Mouse (Mus musculus) neural tube, embryonic 11.5 days (tissue): ENCODE results near the gene Slc28a3. TPM values are rescaled to one million over a fixed set of nuclear protein-coding genes. Genes with fewer than 3 reads are reported as not detected.

Experiments
- ATAC-seq: fragments of 200-750 bp; cut with Nextera tagmentation; 2 replicates; pipeline ENCODE4 v1.8.0; 2017; ENCODE audit warnings: moderate number of reproducible peaks, mild to moderate bottlenecking, moderate TSS enrichment, moderate library complexity; ENCODE audit not compliant: insufficient read depth, low FRiP score, low TSS enrichment
- DNase-seq: peaks from one replicate; pipeline ENCODE4 v3.0.0-alpha.2; 2015; ENCODE audit warnings: low spot score
- H3K27ac ChIP-seq: fragments of 300-500 bp; sonication (generic); 2 replicates; pipeline ENCODE4 v1.5.1; 2014; ENCODE audit warnings: low read depth, mild to moderate bottlenecking, low read length
- H3K27me3 ChIP-seq: fragments of 300-500 bp; sonication (generic); 2 replicates; pipeline ENCODE4 v1.6.1; 2014; ENCODE audit warnings: mild to moderate bottlenecking, low read length, mixed read lengths; ENCODE audit not compliant: control insufficient read depth, insufficient read depth
- H3K36me3 ChIP-seq: fragments of 300-500 bp; sonication (generic); 2 replicates; pipeline ENCODE4 v1.6.1; 2014; ENCODE audit warnings: mild to moderate bottlenecking, low read length, moderate library complexity, mixed read lengths; ENCODE audit not compliant: control insufficient read depth, insufficient read depth
- H3K4me1 ChIP-seq: fragments of 300-500 bp; sonication (generic); 2 replicates; pipeline ENCODE4 v1.6.1; 2014; ENCODE audit warnings: low read length, mixed read lengths; ENCODE audit not compliant: control insufficient read depth, insufficient read depth
- H3K4me2 ChIP-seq: fragments of 300-500 bp; sonication (generic); 2 replicates; pipeline ENCODE4 v1.6.1; 2014; ENCODE audit warnings: low read depth, mild to moderate bottlenecking, moderate library complexity
- H3K4me3 ChIP-seq: fragments of 300-500 bp; sonication (generic); 2 replicates; pipeline ENCODE4 v1.5.1; 2014; ENCODE audit warnings: low read depth, low read length
- H3K9ac ChIP-seq: fragments of 300-500 bp; sonication (generic); 2 replicates; pipeline ENCODE4 v1.6.1; 2014; ENCODE audit warnings: mild to moderate bottlenecking, low read length
- H3K9me3 ChIP-seq: fragments of 300-500 bp; sonication (generic); 2 replicates; pipeline ENCODE4 v1.6.1; 2016; ENCODE audit warnings: low read length; ENCODE audit not compliant: control insufficient read depth
- WGBS: fragments of 180-500 bp; shearing (Covaris S2); extraction: QIAGEN DNeasy Blood & Tissue Kit; methylation state at CpG from one replicate; pipeline ENCODE4 v1.1.7; 2014; 5-methylcytosine and 5-hydroxymethylcytosine counted together
- polyA plus RNA-seq: library from polyadenylated mRNA; unstranded; fragments of >200 nt; fragmentation: Nextera tagmentation; extraction: Ambion mirVana; gene quantifications from 2 replicates; pipeline ENCODE4 v1.2.1, GENCODE M21; 2014

Gene Slc28a3
- polyA plus RNA-seq, 1 experiment from 2014 or later: not detected

GRCm38 (mm10) chr13:58523011-58523760 is 87.5 kb downstream of the Slc28a3 start:
- WGBS: 30% methylated on average over 20 of the region's 20 CpGs
- Histone ChIP-seq H3K4me3 (no peak overlapping the region), H3K9ac (no peak overlapping the region), H3K36me3 (no peaks in the 10 kb centered on the region), H3K4me2 (no peak overlapping the region), H3K9me3 (no peaks in the 10 kb centered on the region), H3K27ac (no peak overlapping the region), H3K27me3 (no peaks in the 10 kb centered on the region), H3K4me1 (no peaks in the 10 kb centered on the region)
- DNase-seq (peak; percentile 35), ATAC-seq (no peak)

GRCm38 (mm10) chr13:58521331-58522030 is 89.2 kb downstream of the Slc28a3 start:
- Histone ChIP-seq H3K4me1 (no peaks in the 10 kb centered on the region), H3K27me3 (no peaks in the 10 kb centered on the region), H3K4me2 (no peak overlapping the region), H3K9me3 (no peaks in the 10 kb centered on the region), H3K27ac (no peak overlapping the region), H3K36me3 (no peaks in the 10 kb centered on the region), H3K9ac (no peak overlapping the region), H3K4me3 (no peak overlapping the region)
- DNase-seq: no peak
- 93% methylated on average over 9 of the region's 9 CpGs for WGBS
- ATAC-seq: no peak

- Histone ChIP-seq H3K9ac (no peak overlapping the region), H3K27me3 (no peaks in the 10 kb centered on the region), H3K4me1 (no peaks in the 10 kb centered on the region), H3K4me2 (no peak overlapping the region), H3K27ac (no peak overlapping the region), H3K36me3 (no peaks in the 10 kb centered on the region), H3K4me3 (no peak overlapping the region), H3K9me3 (no peaks in the 10 kb centered on the region)
- 67% methylated on average over 7 of the region's 7 CpGs for WGBS
- DNase-seq: no peak
- no peak for ATAC-seq
Observed at GRCm38 (mm10) chr13:58520580-58521330, 89.9 kb downstream of the Slc28a3 start.

GRCm38 (mm10) chr13:58520028-58520427 is 90.6 kb downstream of the Slc28a3 start:
- 88% methylated on average over 9 of the region's 9 CpGs for WGBS
- H3K4me1 ChIP-seq: no peaks in the 10 kb centered on the region
- H3K9me3 ChIP-seq: no peaks in the 10 kb centered on the region
- no peak overlapping the region for H3K9ac ChIP-seq
- DNase-seq (no peak), ATAC-seq (no peak)
- H3K27ac ChIP-seq: no peak overlapping the region
- no peaks in the 10 kb centered on the region for H3K27me3 ChIP-seq
- H3K4me2 ChIP-seq: no peak overlapping the region
- no peaks in the 10 kb centered on the region for H3K36me3 ChIP-seq
- no peak overlapping the region for H3K4me3 ChIP-seq

- H3K9ac ChIP-seq: no peak overlapping the region
- 90% methylated on average over 4 of the region's 4 CpGs for WGBS
- no peaks in the 10 kb centered on the region for H3K9me3 ChIP-seq
- H3K4me2 ChIP-seq: no peak overlapping the region
- H3K4me3 ChIP-seq: no peak overlapping the region
- no peak overlapping the region for H3K27ac ChIP-seq
- no peak for ATAC-seq
- DNase-seq: no peak
- no peaks in the 10 kb centered on the region for H3K36me3 ChIP-seq
- no peaks in the 10 kb centered on the region for H3K27me3 ChIP-seq
- no peaks in the 10 kb centered on the region for H3K4me1 ChIP-seq
Observed at GRCm38 (mm10) chr13:58516277-58516676, 94.4 kb downstream of the Slc28a3 start.

GRCm38 (mm10) chr13:58515635-58516034 is 95.0 kb downstream of the Slc28a3 start:
- DNase-seq: no peak

GRCm38 (mm10) chr13:58514147-58514727 is 96.4 kb downstream of the Slc28a3 start:
- DNase-seq: no peak
- Histone ChIP-seq H3K27me3 (no peaks in the 10 kb centered on the region), H3K4me1 (no peaks in the 10 kb centered on the region), H3K9me3 (no peaks in the 10 kb centered on the region), H3K27ac (no peak overlapping the region), H3K36me3 (no peaks in the 10 kb centered on the region), H3K4me3 (no peak overlapping the region), H3K9ac (no peak overlapping the region), H3K4me2 (no peak overlapping the region)
- WGBS: 93% methylated on average over 8 of the region's 8 CpGs
- no peak for ATAC-seq

More at GRCm38 (mm10) chr13:58515635-58516034, 95.0 kb downstream of the Slc28a3 start:
- Histone ChIP-seq H3K4me3 (no peak overlapping the region), H3K4me2 (no peak overlapping the region), H3K4me1 (no peaks in the 10 kb centered on the region), H3K9ac (no peak overlapping the region), H3K27ac (no peak overlapping the region), H3K9me3 (no peaks in the 10 kb centered on the region), H3K36me3 (no peaks in the 10 kb centered on the region), H3K27me3 (no peaks in the 10 kb centered on the region)
- 87% methylated on average over 5 of the region's 5 CpGs for WGBS
- no peak for ATAC-seq

GRCm38 (mm10) chr13:58511926-58512325 is 98.8 kb downstream of the Slc28a3 start:
- no peak for ATAC-seq
- 80% methylated on average over 2 of the region's 2 CpGs for WGBS

More at GRCm38 (mm10) chr13:58511926-58512325, 98.8 kb downstream of the Slc28a3 start:
- H3K4me2 ChIP-seq: no peak overlapping the region
- no peak overlapping the region for H3K9ac ChIP-seq
- no peaks in the 10 kb centered on the region for H3K27me3 ChIP-seq
- H3K9me3 ChIP-seq: no peaks in the 10 kb centered on the region
- no peak for DNase-seq
- no peak overlapping the region for H3K27ac ChIP-seq
- no peak overlapping the region for H3K4me3 ChIP-seq
- H3K36me3 ChIP-seq: no peaks in the 10 kb centered on the region
- no peaks in the 10 kb centered on the region for H3K4me1 ChIP-seq
